Mouse (Mus musculus) G1E (cell line): ENCODE measurements around the gene Faf1.

Experiments
- CTCF ChIP-seq: IDR thresholded peaks from 2 replicates; pipeline ENCODE4 v1.5.1; 2012; ENCODE audit warnings: low read depth, low read length, inconsistent platforms, mixed read lengths
- GATA1 ChIP-seq: IDR thresholded peaks from 2 replicates; pipeline ENCODE4 v1.6.1; 2012; ENCODE audit warnings: borderline replicate concordance, low read length, inconsistent platforms, mixed read lengths
- TAL1 ChIP-seq: conservative IDR thresholded peaks from 2 replicates; pipeline ENCODE4 v1.6.1; 2012; ENCODE audit warnings: low read depth, low read length, inconsistent platforms, mixed read lengths

GRCm38 (mm10) chr4:109735754-109736153, 59.4 kb downstream of the Faf1 start:
- no peak for TF ChIP-seq CTCF
- TF ChIP-seq TAL1 = no peak
- TF ChIP-seq GATA1 = no peak
